Mouse (Mus musculus): ENCODE measurements at regions not wholly inside any gene's neighbourhood (a gene's known extent, or its start where the extent isn't known, plus 50 kb on each side); places are given as distances from the start of the nearest gene placed in this dataset.

DNA sequence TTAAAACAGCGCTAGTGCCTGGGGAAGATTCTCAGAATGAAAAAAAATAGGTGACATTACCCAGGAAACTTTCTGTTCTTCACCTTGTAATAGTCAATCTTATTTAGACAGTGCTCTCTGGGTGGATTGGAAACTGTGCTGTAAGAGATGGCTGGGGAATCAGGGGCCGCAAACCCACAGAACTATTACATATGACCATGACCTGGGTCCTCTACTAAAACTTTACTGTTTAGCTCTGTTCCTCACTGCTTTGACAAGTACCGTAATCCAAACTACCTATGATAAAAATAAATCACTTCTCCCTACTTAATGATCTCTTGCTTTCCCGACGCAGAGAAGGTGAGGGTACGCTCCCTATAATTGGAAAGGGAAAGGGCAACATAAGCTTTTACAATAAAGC is 157.6 kb upstream of the Adgrl2 start:
- TF ChIP-seq CTCF (IDR thresholded peaks at IDR 0.05; ENCODE audit: extremely low read depth, insufficient read depth, low read length), result no peak
- TF ChIP-seq POLR2A (IDR thresholded peaks at IDR 0.05; ENCODE audit: extremely low read depth, insufficient read depth, low read length), result no peak

Measured in cortical plate, adult 2 months (tissue).